Mouse (Mus musculus) cerebellum, postnatal 36 days (tissue): Measurements from ENCODE around the gene Ngrn.

Source experiments
- DNase-seq, 2 experiments: peaks; one replicate each; pipeline ENCODE4 v3.0.0; 2021 to 2022; ENCODE audit warnings: mixed read lengths in 2 of 2

The Ngrn gene

GRCm38 (mm10) chr7:80260625-80261371, at the start of gene Ngrn:
TSS of gene Ngrn (plus strand) at chr7:80261215.
- peak; percentile 85 for DNase-seq

GRCm38 (mm10) chr7:80213604-80214003, 47.4 kb upstream of the Ngrn start:
- no peak for DNase-seq

GRCm38 (mm10) chr7:80214459-80214858, 46.6 kb upstream of the Ngrn start:
- DNase-seq = no peak

GRCm38 (mm10) chr7:80215398-80215797, 45.6 kb upstream of the Ngrn start:
- peak; percentile 79 to 81 for DNase-seq

GRCm38 (mm10) chr7:80216566-80216965, 44.4 kb upstream of the Ngrn start:
- no peak for DNase-seq

- no peak for DNase-seq
These were observed 42.3 kb upstream of the Ngrn start for GRCm38 (mm10) chr7:80218666-80219065.

- DNase-seq = no peak
These were observed 40.7 kb upstream of the Ngrn start for GRCm38 (mm10) chr7:80220237-80220797.

GRCm38 (mm10) chr7:80221179-80221750, 39.8 kb upstream of the Ngrn start:
- no peak for DNase-seq

- DNase-seq = no peak
These were observed 34.0 kb upstream of the Ngrn start for GRCm38 (mm10) chr7:80227065-80227464.

- DNase-seq = no peak
These were observed 30.8 kb upstream of the Ngrn start for GRCm38 (mm10) chr7:80230196-80230595.

- no peak for DNase-seq
These were observed 29.0 kb upstream of the Ngrn start for GRCm38 (mm10) chr7:80231971-80232488.

GRCm38 (mm10) chr7:80232489-80233029, 28.5 kb upstream of the Ngrn start, which contains the start of the genes Cib1 and Gdpgp1:
TSS of gene Cib1 (minus strand) at chr7:80232813.
TSS of gene Gdpgp1 (plus strand) at chr7:80232865.
- DNase-seq = peak; percentile 89 to 92

GRCm38 (mm10) chr7:80233799-80234198, 27.2 kb upstream of the Ngrn start:
- no peak for DNase-seq

GRCm38 (mm10) chr7:80238542-80238941, 22.5 kb upstream of the Ngrn start:
- no peak for DNase-seq

GRCm38 (mm10) chr7:80241661-80242060, 19.4 kb upstream of the Ngrn start:
- DNase-seq = no peak

- DNase-seq = no peak
These were observed 16.2 kb upstream of the Ngrn start for GRCm38 (mm10) chr7:80244851-80245250.

GRCm38 (mm10) chr7:80246148-80246721, 14.8 kb upstream of the Ngrn start, which contains the start of gene Ttll13:
TSS of gene Ttll13 (plus strand) at chr7:80246376.
- peak; percentile 94 to 96 for DNase-seq

- no peak for DNase-seq
These were observed 14.2 kb upstream of the Ngrn start for GRCm38 (mm10) chr7:80246859-80247258.

- no peak for DNase-seq
These were observed 8.6 kb upstream of the Ngrn start for GRCm38 (mm10) chr7:80252437-80252836.

GRCm38 (mm10) chr7:80252886-80253285, 8.1 kb upstream of the Ngrn start:
- no peak for DNase-seq

GRCm38 (mm10) chr7:80255981-80256380, 5.0 kb upstream of the Ngrn start:
- no peak for DNase-seq

GRCm38 (mm10) chr7:80257706-80258105, 3.3 kb upstream of the Ngrn start:
- DNase-seq = no peak

GRCm38 (mm10) chr7:80261372-80261990, 466 bp downstream of the Ngrn start:
- DNase-seq = no peak
